24 mouse cellular contexts compared by ENCODE assay signal in genomic region chr19:60032667-60033066, GRCm38 (mm10).
A peak's percentile ranks its signal among the peaks of the same experiment; 100 is the strongest.
DNase-seq lines count a peak whose midpoint lies in the region; ATAC-seq and TF ChIP-seq lines count a peak whose summit lies in the region.
"Had no signal": no experiment of that assay in that cellular context is flagged by ENCODE, and none has a peak within 500 bp of the region (broad histone marks: within the 10 kb centered on the region; RNA-seq: fewer than 3 reads in every experiment).

No protein-coding gene starts in this region.

- no peak overlapping the region for H3K9ac ChIP-seq in liver, embryonic 12.5 days
- H3K9ac ChIP-seq in liver, embryonic 14.5 days (replicated peaks), result no peak overlapping the region
- no peak overlapping the region for H3K9ac ChIP-seq in liver, embryonic 11.5 days (ENCODE audit: low read depth, low read length)
- H3K9ac ChIP-seq in liver, embryonic 15.5 days, result no peak overlapping the region
- H3K9ac ChIP-seq: embryonic facial prominence, embryonic 13.5 days; embryonic facial prominence, embryonic 15.5 days; forebrain, embryonic 12.5 days had no signal

- TF ChIP-seq POLR2A in lung, adult 2 months (IDR thresholded peaks at IDR 0.05; ENCODE audit: borderline replicate concordance, extremely low read depth, low read depth, low read length), result no peak

- no peak for TF ChIP-seq CTCF in liver, embryonic 14.5 days (IDR thresholded peaks at IDR 0.05; ENCODE audit: low read depth)
- no peak for TF ChIP-seq CTCF in lung, adult 2 months (IDR thresholded peaks at IDR 0.05; ENCODE audit: insufficient read depth, low read length)

- H3K27ac ChIP-seq in liver, embryonic 12.5 days, result no peak overlapping the region
- H3K27ac ChIP-seq in liver, embryonic 14.5 days, result no peak overlapping the region
- H3K27ac ChIP-seq in liver, embryonic 11.5 days (ENCODE audit: low read depth, low read length), result no peak overlapping the region
- H3K27ac ChIP-seq in liver, embryonic 15.5 days (replicated peaks), result no peak overlapping the region
- H3K27ac ChIP-seq: embryonic facial prominence, embryonic 13.5 days; embryonic facial prominence, embryonic 15.5 days; forebrain, embryonic 10.5 days; forebrain, embryonic 12.5 days had no signal

- no peak overlapping the region for H3K4me3 ChIP-seq in liver, embryonic 12.5 days
- H3K4me3 ChIP-seq in liver, embryonic 14.5 days (ENCODE audit: insufficient read depth in 1 of 2, low read depth in 2 of 2, low read length in 2 of 2), result no peak overlapping the region
- no peak overlapping the region for H3K4me3 ChIP-seq in liver, embryonic 11.5 days (ENCODE audit: low read depth, low read length)
- H3K4me3 ChIP-seq in liver, embryonic 15.5 days (replicated peaks), result no peak overlapping the region
- no peak overlapping the region for H3K4me3 ChIP-seq in lung, adult 2 months (replicated peaks; ENCODE audit: extremely low read depth, low read depth, low read length)
- H3K4me3 ChIP-seq: embryonic facial prominence, embryonic 13.5 days; embryonic facial prominence, embryonic 15.5 days; erythroblast, embryonic 14.5 days; forebrain, embryonic 10.5 days; forebrain, embryonic 12.5 days had no signal

- no peaks in the 10 kb centered on the region for H3K4me1 ChIP-seq in liver, embryonic 12.5 days
- H3K4me1 ChIP-seq in liver, embryonic 14.5 days (replicated peaks; ENCODE audit: control insufficient read depth in 2 of 2, insufficient read depth in 2 of 2, low read length in 1 of 2), result no peaks in the 10 kb centered on the region
- H3K4me1 ChIP-seq in liver, embryonic 11.5 days (replicated peaks; ENCODE audit: control insufficient read depth, insufficient read depth, low read length), result no peaks in the 10 kb centered on the region
- no peaks in the 10 kb centered on the region for H3K4me1 ChIP-seq in liver, embryonic 15.5 days (replicated peaks)
- no peaks in the 10 kb centered on the region for H3K4me1 ChIP-seq in lung, adult 2 months (ENCODE audit: control insufficient read depth, insufficient read depth, low read length)
- H3K4me1 ChIP-seq: embryonic facial prominence, embryonic 13.5 days; embryonic facial prominence, embryonic 15.5 days; forebrain, embryonic 10.5 days; forebrain, embryonic 12.5 days had no signal

- no peak overlapping the region for H3K4me2 ChIP-seq in liver, embryonic 12.5 days
- H3K4me2 ChIP-seq in liver, embryonic 14.5 days (ENCODE audit: low read depth), result no peak overlapping the region
- H3K4me2 ChIP-seq in liver, embryonic 11.5 days, result no peak overlapping the region
- no peak overlapping the region for H3K4me2 ChIP-seq in liver, embryonic 15.5 days
- H3K4me2 ChIP-seq: embryonic facial prominence, embryonic 13.5 days; embryonic facial prominence, embryonic 15.5 days; forebrain, embryonic 12.5 days had no signal

- no peaks in the 10 kb centered on the region for H3K27me3 ChIP-seq in liver, embryonic 12.5 days (replicated peaks)
- no peaks in the 10 kb centered on the region for H3K27me3 ChIP-seq in liver, embryonic 14.5 days (ENCODE audit: control insufficient read depth, insufficient read depth, low read length)
- no peaks in the 10 kb centered on the region for H3K27me3 ChIP-seq in liver, embryonic 11.5 days (replicated peaks; ENCODE audit: control insufficient read depth, insufficient read depth, low read length)
- H3K27me3 ChIP-seq in liver, embryonic 15.5 days, result no peaks in the 10 kb centered on the region
- H3K27me3 ChIP-seq: embryonic facial prominence, embryonic 13.5 days; embryonic facial prominence, embryonic 15.5 days; forebrain, embryonic 12.5 days had no signal

- H3K9me3 ChIP-seq in liver, embryonic 12.5 days (replicated peaks), result no peaks in the 10 kb centered on the region
- H3K9me3 ChIP-seq in liver, embryonic 14.5 days (ENCODE audit: control insufficient read depth, low read length), result no peaks in the 10 kb centered on the region
- no peaks in the 10 kb centered on the region for H3K9me3 ChIP-seq in liver, embryonic 11.5 days (ENCODE audit: control insufficient read depth, low read length)
- H3K9me3 ChIP-seq in liver, embryonic 15.5 days (replicated peaks), result no peaks in the 10 kb centered on the region
- H3K9me3 ChIP-seq: embryonic facial prominence, embryonic 13.5 days; embryonic facial prominence, embryonic 15.5 days; forebrain, embryonic 10.5 days; forebrain, embryonic 12.5 days had no signal

- 0 out of 2 replicates have a peak, but pooled peaks have one; percentile 27 for ATAC-seq in liver, embryonic 12.5 days
- peak; percentile 57; the same call in 1 of the 2 replicates for ATAC-seq in liver, embryonic 14.5 days (ENCODE audit: insufficient read depth)
- ATAC-seq in liver, embryonic 11.5 days (replicated peaks; ENCODE audit: low FRiP score), result no peak
- ATAC-seq in liver, embryonic 15.5 days (ENCODE audit: insufficient read depth), result peak; percentile 47
- ATAC-seq: forebrain, embryonic 14.5 days; forebrain, embryonic 16.5 days had no signal

- DNase-seq in liver, result no peak
- DNase-seq in liver, embryonic 14.5 days (ENCODE audit: low read depth in 3 of 3, low spot score in 3 of 3), result peak in 1 of 3 experiments; percentile 7
- DNase-seq in liver, embryonic 11.5 days (ENCODE audit: low spot score), result no peak
- DNase-seq in lung, adult 2 months, result no peak
- no peak for DNase-seq in kidney, adult 11 months
- DNase-seq: adrenal gland, adult 2 months; adrenal gland, postnatal 10 days; adrenal gland, postnatal 25 days; cerebellum, adult 11 months; cerebellum, adult 18-20 months; cerebellum, adult 8-10 months; cerebellum, adult 9-11 months; cerebellum, postnatal 14 days; cerebellum, postnatal 36 days; embryo, embryonic 11 days had no signal

- no peaks in the 10 kb centered on the region for H3K36me3 ChIP-seq in liver, embryonic 12.5 days
- H3K36me3 ChIP-seq in liver, embryonic 14.5 days (replicated peaks; ENCODE audit: control insufficient read depth, insufficient read depth, low read depth), result no peaks in the 10 kb centered on the region
- no peaks in the 10 kb centered on the region for H3K36me3 ChIP-seq in liver, embryonic 11.5 days (ENCODE audit: control insufficient read depth, insufficient read depth, low read length)
- H3K36me3 ChIP-seq in liver, embryonic 15.5 days (replicated peaks), result no peaks in the 10 kb centered on the region
- H3K36me3 ChIP-seq: embryonic facial prominence, embryonic 13.5 days; embryonic facial prominence, embryonic 15.5 days; forebrain, embryonic 10.5 days; forebrain, embryonic 12.5 days had no signal

- 0 out of 2 replicates have a peak, but pooled peaks have one; percentile 17 for TF ChIP-seq EP300 in liver, embryonic 14.5 days (IDR thresholded peaks at IDR 0.05; ENCODE audit: low read depth)

- WGBS in liver, embryonic 12.5 days (ENCODE audit: insufficient replicate concordance), result 46% methylated on average over 2 of the region's 2 CpGs
- 24% methylated on average over 2 of the region's 2 CpGs for WGBS in liver, embryonic 14.5 days (ENCODE audit: insufficient replicate concordance)
- WGBS in liver, embryonic 11.5 days, result 58% methylated on average over 2 of the region's 2 CpGs
- WGBS in liver, embryonic 15.5 days (ENCODE audit: insufficient replicate concordance), result 30% methylated on average over 2 of the region's 2 CpGs
- 63% methylated on average over 2 of the region's 2 CpGs for WGBS in lung, adult 2 months
